Mouse (Mus musculus): ENCODE data around the gene Nipsnap3b.

- TF ChIP-seq E2F4 (IDR thresholded peaks at IDR 0.05; ENCODE audit: insufficient read depth) = no peak
- TF ChIP-seq MYOD1 (IDR thresholded peaks at IDR 0.05; ENCODE audit: control insufficient read depth in 1 of 3, insufficient read length in 2 of 3, low read depth in 2 of 3) = peak in 2 of 3 experiments; percentile 66 to 69
- no peak for TF ChIP-seq POLR2A (IDR thresholded peaks at IDR 0.05; ENCODE audit: insufficient read length, low read depth)
- no peak for TF ChIP-seq TCF3 (IDR thresholded peaks at IDR 0.05; ENCODE audit: insufficient read length, low read depth)
- TF ChIP-seq POLR2AphosphoS2 (IDR thresholded peaks at IDR 0.05; ENCODE audit: insufficient read length, low read depth) = no peak
- peak in 2 of 3 experiments; percentile 31 to 50 for TF ChIP-seq MYOG (IDR thresholded peaks at IDR 0.05; ENCODE audit: control insufficient read depth in 1 of 3, insufficient read depth in 1 of 3, insufficient read length in 2 of 3, low read depth in 2 of 3)
- TF ChIP-seq TCF12 (IDR thresholded peaks at IDR 0.05; ENCODE audit: insufficient read depth, poor library complexity, severe bottlenecking) = no peak
- TF ChIP-seq MAX (IDR thresholded peaks at IDR 0.05; ENCODE audit: low read depth) = no peak
- TF ChIP-seq USF1 (IDR thresholded peaks at IDR 0.05; ENCODE audit: low read depth) = no peak
- no peak for TF ChIP-seq CEBPB (IDR thresholded peaks at IDR 0.05; ENCODE audit: insufficient read depth, poor library complexity, severe bottlenecking)
- TF ChIP-seq REST (IDR thresholded peaks at IDR 0.05; ENCODE audit: insufficient read depth, insufficient read length) = no peak
Measured at GRCm38 (mm10) chr4:52999449-52999848, 12.2 kb upstream of the Nipsnap3b start.
